Mouse (Mus musculus): ENCODE measurements around the gene Adgrb2.

Adgrb2 gene

GRCm38 (mm10) chr4:130031146-130031545 lies 46.5 kb downstream of the Adgrb2 start:
- no peak for DNase-seq (ENCODE audit: low spot score in 2 of 2)

GRCm38 (mm10) chr4:130033496-130033895 lies 48.8 kb downstream of the Adgrb2 start:
- DNase-seq (ENCODE audit: low spot score in 2 of 2) = no peak

- DNase-seq (ENCODE audit: low spot score in 2 of 2) = peak in 1 of 2 experiments; percentile 66
These were observed 51.4 kb downstream of the Adgrb2 start for GRCm38 (mm10) chr4:130036112-130036511.

- no peak for DNase-seq (ENCODE audit: low spot score in 2 of 2)
These were observed 52.1 kb downstream of the Adgrb2 start for GRCm38 (mm10) chr4:130036573-130037401.

GRCm38 (mm10) chr4:130039351-130039750 lies 54.7 kb downstream of the Adgrb2 start:
- DNase-seq (ENCODE audit: low spot score in 2 of 2) = no peak

GRCm38 (mm10) chr4:130041076-130041475 lies 56.4 kb downstream of the Adgrb2 start:
- no peak for DNase-seq (ENCODE audit: low spot score in 2 of 2)

- DNase-seq (ENCODE audit: low spot score in 2 of 2) = peak in 1 of 2 experiments; percentile 79
These were observed 59.5 kb downstream of the Adgrb2 start for GRCm38 (mm10) chr4:130044211-130044610.

GRCm38 (mm10) chr4:130045609-130046008 lies 60.9 kb downstream of the Adgrb2 start:
- no peak for DNase-seq (ENCODE audit: low spot score in 2 of 2)

- DNase-seq (ENCODE audit: low spot score in 2 of 2) = peak; percentile 71 to 84
These were observed 62.9 kb downstream of the Adgrb2 start, which contains the start of gene Col16a1 for GRCm38 (mm10) chr4:130047331-130048202. Gene Col16a1 (plus strand): TSS chr4:130047840.

- DNase-seq (ENCODE audit: low spot score in 2 of 2) = no peak
These were observed 63.5 kb downstream of the Adgrb2 start for GRCm38 (mm10) chr4:130048203-130048479.

- no peak for DNase-seq (ENCODE audit: low spot score in 2 of 2)
These were observed 65.6 kb downstream of the Adgrb2 start for GRCm38 (mm10) chr4:130050056-130050824.

- no peak for DNase-seq (ENCODE audit: low spot score in 2 of 2)
These were observed 67.6 kb downstream of the Adgrb2 start for GRCm38 (mm10) chr4:130052283-130052682.

- no peak for DNase-seq (ENCODE audit: low spot score in 2 of 2)
These were observed 68.4 kb downstream of the Adgrb2 start for GRCm38 (mm10) chr4:130053111-130053510.

- peak in 1 of 2 experiments; percentile 40 for DNase-seq (ENCODE audit: low spot score in 2 of 2)
These were observed 70.1 kb downstream of the Adgrb2 start for GRCm38 (mm10) chr4:130054727-130055126.

GRCm38 (mm10) chr4:130055160-130056010 lies 70.7 kb downstream of the Adgrb2 start:
- DNase-seq (ENCODE audit: low spot score in 2 of 2) = no peak

GRCm38 (mm10) chr4:130056011-130056322 lies 71.3 kb downstream of the Adgrb2 start:
- DNase-seq (ENCODE audit: low spot score in 2 of 2) = no peak

- DNase-seq (ENCODE audit: low spot score in 2 of 2) = no peak
These were observed 71.8 kb downstream of the Adgrb2 start for GRCm38 (mm10) chr4:130056471-130056870.

GRCm38 (mm10) chr4:130060937-130061336 lies 76.3 kb downstream of the Adgrb2 start:
- no peak for DNase-seq (ENCODE audit: low spot score in 2 of 2)

GRCm38 (mm10) chr4:130063191-130063590 lies 78.5 kb downstream of the Adgrb2 start:
- no peak for DNase-seq (ENCODE audit: low spot score in 2 of 2)

GRCm38 (mm10) chr4:130066816-130067215 lies 82.1 kb downstream of the Adgrb2 start:
- DNase-seq (ENCODE audit: low spot score in 2 of 2) = peak in 1 of 2 experiments; percentile 49

GRCm38 (mm10) chr4:130070523-130070922 lies 85.9 kb downstream of the Adgrb2 start:
- no peak for DNase-seq (ENCODE audit: low spot score in 2 of 2)

Measured in cerebellum, postnatal 4 days (tissue).